Mouse (Mus musculus): Measurements from ENCODE around the gene Ppm1h.

Ppm1h gene

DNA sequence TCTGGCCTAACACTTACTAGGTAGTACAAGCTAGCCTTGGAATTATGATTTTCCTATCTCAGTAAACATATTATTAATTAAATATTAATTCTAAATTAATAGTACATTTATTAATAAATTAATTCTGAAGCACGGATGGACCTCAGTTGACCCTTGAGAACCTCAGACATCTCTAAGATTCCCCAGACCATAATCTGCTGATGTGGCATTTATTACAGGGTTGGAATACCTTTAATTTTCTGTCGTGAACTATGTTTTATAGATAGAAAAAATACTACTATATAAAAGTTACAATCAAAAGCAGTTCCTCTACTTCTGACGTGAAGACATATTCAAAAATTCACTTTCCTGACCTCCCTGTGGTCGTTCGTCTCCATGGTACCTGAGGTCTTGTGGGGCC, 19.8 kb downstream of the Ppm1h start:
- no peak for DNase-seq (ENCODE audit: low spot score in 2 of 2)

- DNase-seq (ENCODE audit: low spot score in 2 of 2): no peak
Measured at GRCm38 (mm10) chr10:122704901-122705300, 26.3 kb downstream of the Ppm1h start.

DNA sequence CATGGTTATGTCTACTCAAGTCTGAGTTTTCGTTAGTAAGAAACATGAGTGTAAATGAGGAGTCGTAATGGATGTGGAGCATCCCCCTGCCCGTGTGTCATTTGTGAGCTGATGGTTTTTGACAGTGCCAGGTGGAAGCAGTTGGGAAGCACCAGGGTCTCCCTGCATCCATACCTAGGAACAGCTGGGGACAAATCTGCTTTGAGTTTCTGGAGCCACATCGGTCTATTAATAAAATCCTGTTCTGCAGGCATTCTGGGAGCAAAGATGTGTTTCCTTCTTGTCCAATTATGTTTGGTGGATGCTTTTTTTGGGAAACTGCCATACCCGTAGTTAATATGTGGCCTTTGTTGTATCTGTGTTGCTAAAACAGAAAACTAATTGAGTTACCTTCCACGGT, 26.9 kb downstream of the Ppm1h start:
- no peak for DNase-seq (ENCODE audit: low spot score in 2 of 2)

GRCm38 (mm10) chr10:122711381-122711811, 32.8 kb downstream of the Ppm1h start:
- no peak for DNase-seq (ENCODE audit: low spot score in 2 of 2)

- no peak for DNase-seq (ENCODE audit: low spot score in 2 of 2)
Measured at GRCm38 (mm10) chr10:122712307-122712706, 33.7 kb downstream of the Ppm1h start.

DNA sequence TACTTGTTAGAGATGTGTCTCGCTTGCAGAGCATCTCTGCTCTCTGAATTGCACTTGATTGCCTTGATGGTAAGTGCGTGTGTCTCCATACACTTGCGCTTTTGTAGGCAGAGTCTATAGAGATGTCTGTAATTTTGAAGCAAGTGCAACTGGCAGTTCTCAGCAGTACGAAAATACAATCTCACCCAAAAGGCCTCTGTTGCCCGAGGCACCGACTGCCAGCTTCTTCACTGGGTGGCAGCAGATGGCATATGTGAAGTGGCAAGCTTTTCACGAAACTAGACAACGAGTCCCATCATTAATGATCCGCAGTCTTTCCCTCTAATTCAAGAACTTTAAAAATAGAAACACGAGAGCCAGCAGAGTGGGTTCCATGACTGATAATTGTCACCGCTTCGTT, 37.3 kb downstream of the Ppm1h start:
- DNase-seq (ENCODE audit: low spot score in 2 of 2): no peak

GRCm38 (mm10) chr10:122716286-122716685, 37.7 kb downstream of the Ppm1h start:
- DNase-seq (ENCODE audit: low spot score in 2 of 2): no peak

DNA sequence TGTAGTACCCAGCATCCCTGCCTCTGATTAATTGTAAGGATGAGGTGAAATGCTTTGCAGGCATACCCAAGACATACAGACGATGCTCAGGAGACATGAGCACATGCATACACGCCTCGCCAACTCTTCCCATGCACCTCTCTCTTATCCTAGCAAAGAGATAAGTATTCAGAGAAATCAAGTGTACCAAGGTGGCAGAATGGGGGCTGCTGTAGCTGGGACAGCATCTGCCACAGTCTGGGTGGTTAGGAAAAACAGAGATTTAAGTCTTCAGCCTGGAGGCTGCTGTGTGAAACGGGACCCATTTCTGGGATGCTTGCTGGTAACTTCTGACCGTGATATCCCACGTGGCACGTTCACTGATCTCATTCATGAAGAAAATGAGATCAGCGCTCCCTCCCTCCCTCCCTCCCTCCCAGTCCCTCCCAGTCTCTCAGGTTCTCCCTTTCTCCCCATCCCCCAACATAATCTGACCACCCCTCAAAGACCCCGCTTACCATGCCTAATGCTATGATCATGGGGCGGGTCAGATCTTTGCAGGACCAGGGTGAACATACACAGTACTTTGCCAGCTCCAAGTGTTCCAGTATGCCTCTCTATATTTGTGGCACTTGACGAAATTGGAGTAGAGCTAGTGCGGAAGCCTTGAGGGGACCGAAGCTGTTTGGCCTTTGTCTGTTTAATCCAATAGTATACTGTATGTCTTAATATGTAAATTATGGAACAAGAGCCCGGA, 38.3 kb downstream of the Ppm1h start:
- no peak for DNase-seq (ENCODE audit: low spot score in 2 of 2)

- no peak for DNase-seq (ENCODE audit: low spot score in 2 of 2)
Measured at GRCm38 (mm10) chr10:122717754-122718415, 39.3 kb downstream of the Ppm1h start.

GRCm38 (mm10) chr10:122718951-122719350, 40.4 kb downstream of the Ppm1h start:
- no peak for DNase-seq (ENCODE audit: low spot score in 2 of 2)

GRCm38 (mm10) chr10:122722111-122722510, 43.5 kb downstream of the Ppm1h start:
- no peak for DNase-seq (ENCODE audit: low spot score in 2 of 2)

GRCm38 (mm10) chr10:122724692-122725091, 46.1 kb downstream of the Ppm1h start:
- no peak for DNase-seq (ENCODE audit: low spot score in 2 of 2)

GRCm38 (mm10) chr10:122727228-122727627, 48.7 kb downstream of the Ppm1h start:
- no peak for DNase-seq (ENCODE audit: low spot score in 2 of 2)

DNA sequence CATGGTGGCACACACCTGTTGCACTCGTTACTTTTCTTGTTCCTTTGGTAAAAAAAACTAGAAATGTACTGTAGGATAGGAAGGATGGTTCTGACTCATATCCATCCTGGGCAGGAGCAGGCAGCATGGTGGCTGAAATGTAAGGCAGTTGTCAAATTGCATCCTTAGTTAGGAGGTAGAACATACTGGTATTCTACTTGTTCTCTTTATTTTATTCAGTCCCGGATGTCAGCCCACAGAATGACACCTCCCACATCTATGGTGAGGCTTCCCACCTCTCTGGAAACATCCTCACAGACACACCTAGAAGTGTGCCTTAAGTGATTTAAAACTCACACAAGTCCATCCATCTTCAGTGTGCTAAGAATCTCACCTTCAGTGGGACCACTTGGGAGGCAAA, 49.6 kb downstream of the Ppm1h start:
- no peak for DNase-seq (ENCODE audit: low spot score in 2 of 2)

- DNase-seq (ENCODE audit: low spot score in 2 of 2): no peak
Measured at GRCm38 (mm10) chr10:122732146-122732545, 53.6 kb downstream of the Ppm1h start.

DNA sequence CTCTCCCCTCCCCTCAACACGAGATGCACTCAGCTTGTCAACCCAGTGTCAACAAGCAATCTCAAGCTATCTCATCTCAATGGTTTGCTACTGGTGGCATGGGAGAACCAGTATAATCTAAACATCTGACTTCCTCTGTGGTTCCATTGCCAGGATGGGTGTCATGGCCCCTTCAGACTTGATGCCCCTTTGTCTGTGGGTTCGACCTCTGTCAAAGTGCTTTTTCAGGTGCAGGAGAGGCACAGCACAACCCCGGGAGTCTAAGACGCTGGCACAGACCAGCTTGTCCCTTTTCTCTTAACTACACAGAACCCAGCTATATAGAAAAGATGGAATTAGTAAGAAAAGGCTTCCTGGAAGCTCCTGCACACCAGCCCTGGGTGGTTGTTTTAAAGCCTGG, 56.0 kb downstream of the Ppm1h start:
- no peak for DNase-seq (ENCODE audit: low spot score in 2 of 2)

DNA sequence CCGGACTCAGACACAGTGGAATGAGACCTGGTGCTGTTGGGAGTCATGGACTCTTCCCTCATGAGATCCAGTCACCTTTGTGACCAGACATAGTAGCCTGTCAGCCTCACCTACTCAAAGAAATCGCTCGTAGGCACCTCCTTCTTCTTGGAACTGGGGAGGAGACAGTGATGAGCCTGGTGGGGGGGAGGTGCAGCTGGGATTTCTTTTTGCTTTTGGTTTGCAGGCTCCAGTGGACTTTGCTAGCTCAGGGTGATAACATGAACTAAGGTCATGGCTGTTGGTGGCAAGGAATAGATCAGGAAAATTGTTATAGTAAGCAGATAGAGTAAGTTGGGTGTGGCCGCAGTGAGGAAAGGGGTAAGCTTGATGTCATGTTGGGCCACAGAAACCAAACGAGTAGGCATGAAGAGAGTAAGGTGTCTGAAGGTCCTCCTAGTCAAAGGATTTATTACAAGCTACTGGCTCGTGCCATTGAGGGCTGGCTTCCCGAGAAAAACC, 56.8 kb downstream of the Ppm1h start:
- DNase-seq (ENCODE audit: low spot score in 2 of 2): no peak

DNA sequence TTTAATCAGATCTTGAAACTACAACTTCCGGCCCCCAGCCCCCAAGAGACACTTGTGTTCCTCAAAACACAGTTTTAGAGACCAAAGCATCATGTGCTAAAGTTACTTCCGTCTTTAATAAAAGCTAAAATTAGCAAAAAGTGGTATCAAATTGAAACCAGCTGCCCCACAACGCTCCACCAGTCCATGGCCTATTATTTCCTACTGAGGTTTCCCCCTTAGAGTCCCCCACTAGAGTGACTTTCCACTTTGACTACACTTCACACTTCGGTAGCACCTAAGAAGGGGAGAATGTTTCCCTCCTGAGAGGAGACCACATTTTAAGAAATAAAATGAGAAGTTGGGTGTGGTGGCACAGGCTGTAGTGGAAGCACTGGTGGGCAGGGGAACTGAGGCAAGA, 58.3 kb downstream of the Ppm1h start:
- DNase-seq (ENCODE audit: low spot score in 2 of 2): no peak

GRCm38 (mm10) chr10:122738526-122738925, 60.0 kb downstream of the Ppm1h start:
- DNase-seq (ENCODE audit: low spot score in 2 of 2): no peak

DNA sequence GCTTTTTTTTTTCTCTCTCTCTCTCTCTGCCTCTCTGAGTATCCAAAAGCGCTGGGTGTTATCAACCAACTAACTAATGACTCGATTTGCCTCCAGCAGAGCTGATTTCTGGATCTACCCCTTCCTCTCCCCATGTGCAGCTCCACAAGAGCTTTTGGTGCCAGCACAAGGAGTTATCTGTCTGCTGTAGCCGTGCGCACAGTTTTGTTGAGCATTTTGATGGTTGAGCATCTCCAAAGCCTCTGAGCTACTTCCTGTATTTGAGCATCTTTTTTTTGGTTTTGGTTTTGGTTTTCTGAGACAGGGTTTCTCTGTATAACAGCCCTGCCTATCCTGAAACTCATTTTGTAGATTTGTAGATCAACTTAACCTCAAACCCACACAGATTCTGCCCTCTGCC, 60.5 kb downstream of the Ppm1h start:
- DNase-seq (ENCODE audit: low spot score in 2 of 2): no peak

DNA sequence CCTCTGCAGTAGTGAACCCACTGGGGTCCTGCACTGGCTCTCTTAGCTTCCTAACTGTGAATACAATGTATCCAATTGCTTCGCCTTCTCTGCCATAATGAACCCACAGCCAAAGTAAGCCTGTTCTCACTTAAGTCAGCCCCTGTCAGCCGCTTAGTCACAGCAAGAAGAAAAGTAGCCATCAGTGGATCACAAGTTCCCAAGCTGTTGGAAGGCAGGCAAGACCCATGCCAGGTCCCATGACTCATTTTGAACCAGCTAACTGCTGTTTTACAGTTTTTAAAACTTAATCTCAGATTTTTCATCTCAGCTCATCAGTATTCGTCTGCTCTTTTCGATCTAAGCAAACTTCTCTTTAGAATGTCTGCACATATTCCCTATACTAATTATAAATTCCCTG, 61.6 kb downstream of the Ppm1h start:
- DNase-seq (ENCODE audit: low spot score in 2 of 2): no peak

- no peak for DNase-seq (ENCODE audit: low spot score in 2 of 2)
Measured at GRCm38 (mm10) chr10:122741191-122741590, 62.6 kb downstream of the Ppm1h start.

GRCm38 (mm10) chr10:122742136-122742535, 63.6 kb downstream of the Ppm1h start:
- no peak for DNase-seq (ENCODE audit: low spot score in 2 of 2)
